Comparison of ENCODE assay signal across 8 mouse cellular contexts in genomic region chr5:53992616-53993015, GRCm38 (mm10). TPM values are rescaled to one million over a fixed set of nuclear protein-coding genes. Genes with fewer than 3 reads are reported as not detected.
DNase-seq lines count a peak whose midpoint lies in the region; ATAC-seq lines count a peak whose summit lies in the region.

No protein-coding gene starts in this region.

- H3K27me3 ChIP-seq in forebrain, embryonic 14.5 days (replicated peaks; ENCODE audit: control insufficient read depth, insufficient read depth, low read length), result no peaks in the 10 kb centered on the region
- peaks cover 30% of the 10 kb centered on the region for H3K27me3 ChIP-seq in forebrain, embryonic 10.5 days (ENCODE audit: poor library complexity, severe bottlenecking)

- ATAC-seq in forebrain, embryonic 14.5 days, result peak; percentile 74

- 44% methylated on average over 7 of the region's 7 CpGs for WGBS in forebrain, embryonic 14.5 days
- WGBS in forebrain, embryonic 10.5 days, result 59% methylated on average over 7 of the region's 7 CpGs

- peaks cover 5% of the 10 kb centered on the region; the same call in 1 of the 2 replicates for H3K4me1 ChIP-seq in forebrain, embryonic 14.5 days (ENCODE audit: control insufficient read depth, insufficient read depth, low read length)
- peaks cover 14% of the 10 kb centered on the region for H3K4me1 ChIP-seq in forebrain, embryonic 10.5 days

- no peaks in the 10 kb centered on the region for H3K36me3 ChIP-seq in forebrain, embryonic 14.5 days (ENCODE audit: control insufficient read depth, insufficient read depth, low read length)
- no peaks in the 10 kb centered on the region for H3K36me3 ChIP-seq in forebrain, embryonic 10.5 days (replicated peaks)

- no peak overlapping the region for H3K27ac ChIP-seq in forebrain, embryonic 14.5 days (ENCODE audit: low read depth, low read length)
- H3K27ac ChIP-seq in forebrain, embryonic 10.5 days, result no peak overlapping the region

- DNase-seq in forebrain, embryonic 14.5 days (ENCODE audit: low spot score), result peak; percentile 79
- DNase-seq in forebrain, embryonic 10.5 days (ENCODE audit: extremely low spot score, low spot score), result no peak
- peak; percentile 43 to 61 for DNase-seq in cerebellum, postnatal 36 days
- peak; percentile 37 to 64 for DNase-seq in kidney, postnatal 36 days
- peak; percentile 89 for DNase-seq in right cerebral cortex, adult 18-20 months
- DNase-seq in thymus, postnatal 4 days, result no peak
- DNase-seq in adrenal gland, postnatal 36 days, result no peak
- DNase-seq in heart, postnatal 14 days, result no peak

- intact Hi-C loops in heart, postnatal 14 days (cut with DNase I), result no loop called here

- no peak overlapping the region for H3K4me2 ChIP-seq in forebrain, embryonic 14.5 days (ENCODE audit: low read length)

- H3K9me3 ChIP-seq in forebrain, embryonic 14.5 days (replicated peaks; ENCODE audit: control insufficient read depth, low read length), result no peaks in the 10 kb centered on the region
- H3K9me3 ChIP-seq in forebrain, embryonic 10.5 days, result no peaks in the 10 kb centered on the region

- H3K9ac ChIP-seq in forebrain, embryonic 14.5 days (ENCODE audit: low read length), result no peak overlapping the region

- no peak overlapping the region for H3K4me3 ChIP-seq in forebrain, embryonic 14.5 days (ENCODE audit: low read depth, low read length)
- no peak overlapping the region for H3K4me3 ChIP-seq in forebrain, embryonic 10.5 days

RNA-seq across cellular contexts. Expression of gene Stim2, which starts 5.7 kb away (rescaled TPM):
- polyA plus RNA-seq in forebrain, embryonic 14.5 days (2014; fragmentation: Nextera tagmentation; extraction: Ambion mirVana), result 21.0 and 23.6 TPM in 2 replicates
- polyA plus RNA-seq in forebrain, embryonic 10.5 days (2016; fragmentation: Nextera tagmentation; extraction: Ambion mirVana), result 13.6 and 15.0 TPM in 2 replicates
- 10 to 100 TPM; 25.6 to 29.1 TPM for total RNA-seq in adrenal gland, postnatal 36 days (2021)
- total RNA-seq in heart, postnatal 14 days (2021), result 10 to 100 TPM; 19.9 to 23.5 TPM

Comparison
In these comparisons a context has a peak if more than half of its experiments do, and no peak if none do; other contexts are left out.
1. DNase-seq: peak in forebrain, embryonic 14.5 days (single experiment), cerebellum, postnatal 36 days (2 of 2), kidney, postnatal 36 days (2 of 2) and right cerebral cortex, adult 18-20 months (single experiment); none in forebrain, embryonic 10.5 days (single experiment), thymus, postnatal 4 days (single experiment), adrenal gland, postnatal 36 days (0 of 2) and heart, postnatal 14 days (0 of 2).